Mouse (Mus musculus): ENCODE measurements around the gene Grik2.
"Not testable (repeated sequence)": the region's sequence is repeated elsewhere in the genome, so short reads cannot be mapped to it uniquely, and the experiment has no call there.

Gene Grik2

DNA sequence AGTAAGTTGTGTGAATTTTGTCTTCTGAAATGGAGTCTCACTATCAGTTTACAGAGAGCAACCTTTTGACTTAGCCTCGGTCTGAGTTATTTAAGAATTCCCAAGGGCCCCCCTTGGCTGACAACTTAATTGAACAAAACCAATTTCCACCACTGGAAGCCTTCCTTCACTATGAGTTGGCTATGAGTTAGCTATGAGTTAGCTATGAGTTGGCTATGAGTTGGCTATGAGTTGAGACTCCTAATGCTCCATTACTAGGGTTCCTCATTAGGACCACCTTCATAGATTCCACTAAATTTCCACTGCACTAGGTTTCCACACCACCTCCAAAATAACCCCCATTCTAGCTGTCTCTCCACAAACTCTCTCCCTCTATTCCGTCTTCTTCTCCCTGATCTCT is 468.7 kb downstream of the Grik2 start:
- DNase-seq, result no peak

DNA sequence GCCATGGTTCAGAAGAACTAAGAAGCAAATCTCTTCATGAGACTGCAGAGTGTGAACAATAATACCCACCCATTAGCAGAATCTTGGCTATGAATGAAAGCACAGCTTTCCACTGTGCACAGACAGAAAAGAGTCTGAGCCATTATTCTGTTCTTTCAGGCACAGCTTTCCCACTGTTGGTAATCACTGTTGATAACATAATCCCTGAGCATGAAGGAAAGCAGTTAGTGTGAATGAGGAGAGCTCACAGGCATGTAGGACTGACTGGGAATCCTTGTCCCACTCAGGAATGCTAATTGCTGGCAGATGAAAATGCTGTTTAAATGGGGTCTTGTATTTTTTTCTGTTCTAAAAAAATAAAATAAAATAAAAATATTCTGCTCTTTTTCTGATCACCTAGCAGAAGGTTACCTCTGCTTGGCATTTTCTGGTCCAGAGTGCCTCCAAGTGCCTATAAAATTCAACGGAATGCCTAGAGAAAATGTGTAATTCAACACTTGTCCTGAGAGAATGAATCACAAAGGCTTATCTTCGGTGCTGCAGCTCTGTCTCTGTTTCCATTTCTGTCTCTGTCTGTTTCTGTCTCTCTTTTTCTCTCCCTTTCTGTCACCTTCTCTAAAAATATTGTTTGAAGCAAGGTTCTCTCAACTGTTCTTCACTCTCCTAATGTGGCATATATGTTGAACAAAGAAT is 532.2 kb downstream of the Grik2 start:
- no peak for DNase-seq

DNA sequence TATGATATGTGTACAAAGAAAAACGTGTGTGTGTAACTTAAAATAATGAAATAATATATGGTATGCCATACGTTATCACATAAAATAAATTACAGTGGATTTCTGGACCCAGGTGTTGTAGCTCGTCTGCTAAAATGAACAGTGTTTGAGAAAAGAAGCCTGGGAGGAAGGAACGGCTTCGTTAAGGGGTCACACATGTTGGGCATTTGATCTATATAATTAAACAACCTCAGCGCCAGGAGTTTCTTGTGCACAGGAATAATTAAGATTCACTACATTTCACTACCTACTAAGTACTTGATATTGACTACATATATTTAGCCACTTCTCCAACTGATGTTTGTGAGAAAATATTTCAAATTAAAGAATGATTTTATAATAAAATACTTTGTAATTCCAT is 551.2 kb downstream of the Grik2 start:
- DNase-seq, result not testable (repeated sequence)

DNA sequence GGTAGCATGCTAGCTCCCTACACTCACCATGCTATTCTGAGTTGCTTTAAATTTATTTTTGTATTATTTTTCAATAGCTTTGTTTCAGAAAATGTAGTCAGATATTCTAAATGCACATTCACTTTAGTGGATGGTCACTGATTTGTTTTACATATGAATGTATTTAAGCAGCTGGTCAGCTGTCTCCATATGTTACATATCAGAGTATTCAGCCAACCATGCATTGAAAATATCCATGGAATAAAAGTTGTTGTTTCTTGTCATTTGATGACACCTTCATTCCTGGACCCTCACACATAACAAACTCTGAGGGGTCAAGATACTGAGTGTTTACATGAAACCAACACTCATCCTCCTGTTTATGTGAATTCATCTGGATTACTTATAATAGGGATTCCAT is 551.7 kb downstream of the Grik2 start:
- not testable (repeated sequence) for DNase-seq

DNA sequence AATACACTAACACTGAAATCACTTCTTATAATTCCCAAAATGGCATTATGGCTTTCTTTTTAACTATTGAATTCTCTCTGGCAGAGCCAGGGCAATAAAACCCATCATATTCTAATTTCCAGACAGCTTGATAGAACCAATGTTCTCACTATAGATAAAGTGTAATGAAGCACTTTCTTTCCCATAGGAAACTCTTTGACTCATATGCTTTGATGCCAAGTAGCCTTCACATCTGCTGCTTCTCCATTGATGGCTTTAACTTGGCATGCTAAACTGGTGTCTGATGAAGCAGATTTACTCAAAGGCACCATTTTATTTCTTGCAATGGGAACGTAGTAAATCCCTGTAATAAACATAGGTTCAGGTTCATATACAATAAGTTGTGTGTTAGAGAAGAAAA is 568.5 kb downstream of the Grik2 start:
- no peak for DNase-seq

DNA sequence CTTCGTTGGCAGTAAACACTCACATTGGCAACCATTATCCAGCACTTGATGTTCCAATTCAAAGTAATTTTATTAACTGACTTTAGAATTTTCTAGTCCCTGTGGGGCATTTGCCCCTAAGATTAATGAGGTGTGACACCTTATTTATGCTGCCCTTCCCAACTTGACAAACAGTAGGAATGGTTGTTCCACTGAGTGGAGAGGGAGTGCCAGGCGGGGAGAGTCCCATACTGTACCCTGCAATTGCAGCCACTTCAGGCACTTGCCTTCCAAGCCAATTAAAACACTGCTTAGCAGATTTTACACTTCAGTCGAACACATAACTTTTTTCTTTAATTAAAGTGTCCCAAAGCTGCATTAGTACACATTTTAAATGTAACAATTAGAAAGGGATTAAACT is 568.9 kb downstream of the Grik2 start:
- DNase-seq, result no peak

DNA sequence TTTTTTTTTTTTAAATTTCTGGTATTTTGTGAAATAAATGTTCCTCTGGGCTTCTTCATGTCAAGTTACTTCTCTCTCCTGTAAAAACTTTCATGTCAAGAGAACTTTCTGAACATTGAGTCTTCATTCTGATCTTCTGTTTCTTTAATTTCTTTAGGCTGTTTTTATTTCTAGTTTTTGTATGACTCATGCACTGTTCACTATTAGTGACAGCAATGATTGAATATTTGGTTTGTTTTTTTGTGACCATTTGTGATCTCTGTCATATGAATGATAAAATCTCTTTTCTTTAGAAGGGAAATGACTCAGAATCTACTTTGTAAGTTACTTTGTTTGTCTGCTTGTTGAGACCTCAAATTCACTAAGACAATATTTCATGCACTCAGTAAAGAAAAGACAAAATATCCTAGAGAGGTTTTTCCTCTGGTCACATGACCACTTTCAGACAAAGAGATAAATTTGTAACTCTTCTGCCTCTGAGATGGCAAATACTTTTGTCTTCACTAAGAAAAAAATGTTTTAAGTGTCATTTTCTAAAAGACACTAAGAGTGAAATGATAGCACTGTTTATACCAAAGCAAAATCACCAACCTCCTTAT is 596.7 kb downstream of the Grik2 start:
- DNase-seq, result no peak

DNA sequence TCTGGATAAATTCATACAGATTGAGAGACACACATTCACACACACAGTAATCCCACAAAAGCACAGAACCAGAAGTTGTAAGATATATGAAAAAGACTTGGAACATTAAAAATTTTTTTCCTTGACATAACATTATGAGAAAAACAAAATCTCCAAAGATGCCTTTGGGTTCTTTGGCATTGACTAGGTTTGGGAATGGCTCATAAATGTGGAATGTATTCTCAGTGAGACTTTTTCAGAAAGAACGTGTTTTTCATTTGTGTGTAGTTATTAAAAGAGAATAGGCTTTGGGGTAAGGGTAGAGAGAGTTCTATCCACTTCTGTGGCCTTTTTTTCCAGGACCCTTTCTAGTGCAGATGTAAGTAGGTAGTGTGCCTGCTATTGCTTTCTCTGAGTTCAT is 597.3 kb downstream of the Grik2 start:
- DNase-seq, result no peak

DNA sequence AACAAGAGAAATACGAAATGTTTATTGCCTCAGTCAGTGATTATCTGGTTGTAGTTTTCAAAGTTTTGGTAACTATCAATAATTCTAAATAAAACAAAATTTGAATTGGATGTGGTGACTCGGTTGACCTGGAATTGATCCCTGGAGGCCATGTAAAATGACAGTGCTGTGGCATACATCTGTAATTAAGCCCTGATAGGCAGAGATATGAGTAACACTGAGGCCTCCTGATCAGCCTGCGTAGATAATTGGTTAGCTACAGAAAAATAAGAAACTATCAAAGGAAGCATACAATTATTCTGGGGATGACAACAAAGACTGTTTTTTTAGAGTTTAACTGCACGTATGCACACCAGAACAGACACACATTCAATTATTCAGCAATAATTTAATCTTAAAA is 634.4 kb downstream of the Grik2 start:
- DNase-seq, result no peak

DNA sequence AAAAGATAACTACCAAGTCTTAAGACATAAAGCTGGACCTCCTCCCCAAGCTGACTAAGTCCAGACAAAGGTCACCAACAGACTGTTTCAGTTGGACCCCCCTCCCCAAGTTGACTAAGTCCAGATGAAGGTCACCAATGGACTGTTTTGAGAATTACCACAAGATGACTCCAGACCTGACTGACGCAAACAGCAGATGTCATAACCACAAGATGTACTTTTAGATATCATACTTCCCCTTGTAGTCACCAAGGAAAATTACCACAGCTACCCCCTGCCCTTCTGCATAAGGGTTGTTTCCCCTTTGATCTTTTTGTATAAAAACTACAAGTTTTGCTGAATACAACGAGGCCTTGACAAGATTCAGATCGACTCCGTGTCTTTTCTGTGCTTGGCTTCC is 637.1 kb downstream of the Grik2 start:
- not testable (repeated sequence) for DNase-seq

DNA sequence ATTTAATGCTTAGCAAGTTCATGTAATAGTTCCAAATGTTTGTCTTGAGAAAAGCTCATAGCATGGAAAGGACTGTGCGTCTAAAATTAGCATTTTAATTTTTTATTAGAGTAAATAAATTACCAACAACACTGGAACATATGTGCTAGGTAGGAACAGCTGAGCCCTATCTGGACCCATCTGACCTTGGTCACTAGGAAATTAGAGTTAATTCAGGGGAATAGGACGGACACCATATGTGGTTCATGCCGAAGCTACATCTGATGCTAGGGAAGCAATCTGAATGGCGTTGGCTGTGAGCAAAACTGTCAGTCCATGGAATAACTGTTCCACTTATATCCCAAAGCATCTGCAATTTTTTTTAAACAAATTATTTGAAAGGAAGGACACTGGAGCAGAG is 638.9 kb downstream of the Grik2 start:
- DNase-seq, result no peak

DNA sequence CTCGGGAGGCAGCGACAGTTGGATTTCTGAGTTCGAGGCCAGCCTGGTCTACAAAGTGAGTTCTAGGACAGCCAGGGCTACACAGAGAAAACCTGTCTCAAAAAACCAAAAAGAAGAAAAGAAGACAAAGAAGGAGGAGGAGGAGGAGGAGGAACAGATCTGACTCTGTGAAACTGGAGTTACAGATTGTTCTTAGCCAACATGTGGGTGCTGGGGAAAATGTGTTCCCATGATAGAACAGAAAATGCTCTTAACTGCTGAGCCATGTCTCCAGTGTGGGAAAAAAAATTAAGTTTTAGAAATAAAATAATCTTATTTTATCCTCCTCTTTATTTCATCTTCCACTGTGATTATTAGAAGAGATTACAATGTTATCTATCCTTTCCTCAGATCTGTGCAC is 645.9 kb downstream of the Grik2 start:
- no peak for DNase-seq

DNA sequence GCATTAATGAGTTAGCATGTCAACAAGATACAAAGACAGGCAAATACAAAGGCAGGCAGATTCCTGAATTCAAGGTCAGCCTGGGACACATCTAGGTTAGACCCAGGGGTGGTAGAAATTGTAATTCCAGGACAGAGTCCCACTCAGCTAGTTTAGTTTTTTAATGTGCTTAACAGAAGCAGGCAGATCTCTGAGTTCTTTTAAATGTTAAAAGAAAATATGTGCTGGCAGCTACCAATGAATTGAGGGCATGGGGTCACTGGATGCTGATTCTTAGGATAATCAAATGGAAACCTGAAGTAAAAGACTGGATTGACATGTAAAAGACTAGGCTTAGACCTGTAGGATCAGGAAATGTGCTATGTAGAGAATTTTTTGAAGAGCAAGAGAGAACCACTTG is 651.8 kb downstream of the Grik2 start:
- no peak for DNase-seq

DNA sequence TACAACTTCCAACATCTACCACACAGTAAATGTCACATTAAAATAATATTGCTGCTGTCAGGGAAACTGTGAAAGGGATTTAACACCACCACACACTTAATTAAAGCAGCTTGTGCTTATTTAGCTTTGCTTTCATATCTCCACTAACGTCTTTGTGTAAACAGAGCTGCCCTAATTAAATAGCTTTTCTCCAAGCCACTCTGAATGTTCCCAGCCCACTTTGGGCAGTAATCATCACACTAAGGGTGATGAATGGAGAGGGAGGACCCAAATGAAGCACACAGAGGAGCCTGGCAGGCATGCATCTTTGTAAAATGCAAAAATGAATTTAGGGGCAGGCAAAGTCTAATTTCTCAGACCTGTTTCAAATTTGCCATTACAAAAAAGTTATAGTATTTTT is 657.3 kb downstream of the Grik2 start:
- DNase-seq, result no peak

DNA sequence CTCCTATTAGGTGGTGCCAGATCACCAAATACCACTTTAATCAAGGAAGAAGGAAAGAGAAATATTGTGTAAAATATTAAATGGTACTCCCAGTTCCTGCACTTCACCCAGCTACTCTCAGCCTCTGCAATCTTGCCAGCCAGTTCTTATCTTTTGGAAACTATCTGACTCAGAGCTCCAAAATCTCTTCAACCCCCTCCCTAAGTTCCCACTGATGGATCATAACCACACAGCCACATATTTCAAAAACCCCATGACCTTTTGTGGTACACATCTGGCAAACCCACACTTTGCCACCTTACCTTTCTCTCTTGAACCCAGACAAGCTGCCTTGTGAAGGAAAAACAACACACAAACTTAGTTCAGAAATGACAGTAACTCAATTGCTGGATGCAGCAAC is 738.2 kb downstream of the Grik2 start:
- DNase-seq, result no peak

DNA sequence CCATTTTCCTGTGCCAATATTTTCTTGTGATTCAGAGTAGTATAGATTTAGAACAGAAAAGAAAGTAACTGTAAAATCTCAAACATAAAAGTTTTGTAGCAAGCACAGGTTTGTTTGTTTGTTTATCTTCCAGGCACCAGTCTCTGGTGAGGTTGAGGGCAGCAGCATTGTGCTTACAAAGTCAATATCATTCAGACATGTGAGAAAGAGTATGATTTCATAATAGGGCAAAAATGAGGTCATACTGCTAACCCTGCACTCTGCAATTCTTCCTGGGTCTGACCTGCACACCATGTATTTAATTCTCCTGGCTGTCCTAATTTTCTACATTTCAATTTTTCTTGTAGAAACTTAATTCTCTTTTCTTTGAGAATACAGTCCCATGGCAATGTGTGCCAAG is 739.2 kb downstream of the Grik2 start:
- DNase-seq, result no peak
